Mouse (Mus musculus) lung, embryonic 14.5 days (tissue): ENCODE measurements around the gene Gm45062. TPM values are rescaled to one million over a fixed set of nuclear protein-coding genes. Genes with fewer than 3 reads are reported as not detected.

Experiments used
- ATAC-seq: fragments of 200-750 bp; cut with Nextera tagmentation; 2 replicates; pipeline ENCODE4 v1.8.0; 2017; ENCODE audit warnings: mild to moderate bottlenecking, moderate TSS enrichment, moderate library complexity; ENCODE audit not compliant: insufficient read depth
- DNase-seq: peaks from one replicate; pipeline ENCODE4 v3.0.0-alpha.2; 2015
- H3K27ac ChIP-seq: fragments of 300-500 bp; sonication (generic); 2 replicates; pipeline ENCODE4 v1.5.1; 2014; ENCODE audit warnings: low read depth, mild to moderate bottlenecking, moderate library complexity
- H3K27me3 ChIP-seq: fragments of 300-500 bp; sonication (generic); 2 replicates; pipeline ENCODE4 v1.6.1; 2014; ENCODE audit warnings: low read length, control low read depth; ENCODE audit not compliant: insufficient read depth
- H3K36me3 ChIP-seq: fragments of 300-500 bp; sonication (generic); 2 replicates; pipeline ENCODE4 v1.6.1; 2014; ENCODE audit warnings: control low read depth; ENCODE audit not compliant: insufficient read depth
- H3K4me1 ChIP-seq: fragments of 300-500 bp; sonication (generic); 2 replicates; pipeline ENCODE4 v1.6.1; 2014; ENCODE audit warnings: antibody characterized with exemption, control low read depth; ENCODE audit not compliant: insufficient read depth
- H3K4me2 ChIP-seq: fragments of 300-500 bp; sonication (generic); 2 replicates; pipeline ENCODE4 v1.6.1; 2014; ENCODE audit warnings: mild to moderate bottlenecking
- H3K4me3 ChIP-seq: fragments of 300-500 bp; sonication (generic); 2 replicates; pipeline ENCODE4 v1.5.1; 2014; ENCODE audit warnings: low read depth, low read length
- H3K9ac ChIP-seq: fragments of 300-500 bp; sonication (generic); 2 replicates; pipeline ENCODE4 v1.6.1; 2014
- H3K9me3 ChIP-seq: fragments of 300-500 bp; sonication (generic); 2 replicates; pipeline ENCODE4 v1.6.1; 2016; ENCODE audit warnings: low read depth, low read length, control low read depth
- CTCF ChIP-seq: IDR thresholded peaks from 2 replicates; pipeline ENCODE4 v1.5.1; 2016; ENCODE audit warnings: antibody characterized with exemption, low read depth
- WGBS: fragments of 180-500 bp; shearing (Covaris S2); extraction: QIAGEN DNeasy Blood & Tissue Kit; methylation state at CpG from one replicate; pipeline ENCODE4 v1.1.7; 2014; 5-methylcytosine and 5-hydroxymethylcytosine counted together
- polyA plus RNA-seq: library from polyadenylated mRNA; unstranded; fragments of >200 nt; fragmentation: Nextera tagmentation; extraction: Ambion mirVana; gene quantifications from 2 replicates; pipeline ENCODE4 v1.2.1, GENCODE M21; 2014

The Gm45062 gene
- polyA plus RNA-seq, 1 experiment from 2014 or later: 9.8 TPM

DNA sequence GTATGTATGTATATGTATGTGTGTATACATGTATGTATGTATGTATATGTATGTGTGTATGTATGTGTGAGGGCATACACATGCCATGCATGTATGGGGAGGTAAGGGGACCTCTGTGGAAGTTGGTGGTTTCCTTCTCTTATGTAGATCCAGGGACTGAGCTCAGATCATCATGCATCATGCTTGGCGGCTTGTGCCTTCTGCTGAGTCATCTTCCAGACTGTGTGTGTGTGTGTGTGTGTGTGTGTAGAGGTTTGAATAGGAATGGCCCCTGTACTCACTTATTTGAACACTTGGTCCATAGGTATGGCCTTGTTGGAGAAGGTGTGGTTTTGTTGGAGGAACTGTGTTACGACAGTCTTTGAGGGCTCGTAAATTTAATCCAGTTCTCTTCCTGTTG lies 26.9 kb downstream of the Gm45062 start:
- H3K4me2 ChIP-seq: no peak overlapping the region
- no peak for ATAC-seq
- TF ChIP-seq CTCF: no peak
- 0 out of 2 replicates have a peak, but pooled peaks cover 3% of the 10 kb centered on the region for H3K36me3 ChIP-seq
- no peaks in the 10 kb centered on the region for H3K27me3 ChIP-seq
- no peak for DNase-seq
- no peak overlapping the region for H3K27ac ChIP-seq
- 86% methylated on average over 3 of the region's 3 CpGs for WGBS
- no peak overlapping the region for H3K9ac ChIP-seq
- H3K4me1 ChIP-seq: no peaks in the 10 kb centered on the region
- no peak overlapping the region for H3K4me3 ChIP-seq
- H3K9me3 ChIP-seq: no peaks in the 10 kb centered on the region

DNA sequence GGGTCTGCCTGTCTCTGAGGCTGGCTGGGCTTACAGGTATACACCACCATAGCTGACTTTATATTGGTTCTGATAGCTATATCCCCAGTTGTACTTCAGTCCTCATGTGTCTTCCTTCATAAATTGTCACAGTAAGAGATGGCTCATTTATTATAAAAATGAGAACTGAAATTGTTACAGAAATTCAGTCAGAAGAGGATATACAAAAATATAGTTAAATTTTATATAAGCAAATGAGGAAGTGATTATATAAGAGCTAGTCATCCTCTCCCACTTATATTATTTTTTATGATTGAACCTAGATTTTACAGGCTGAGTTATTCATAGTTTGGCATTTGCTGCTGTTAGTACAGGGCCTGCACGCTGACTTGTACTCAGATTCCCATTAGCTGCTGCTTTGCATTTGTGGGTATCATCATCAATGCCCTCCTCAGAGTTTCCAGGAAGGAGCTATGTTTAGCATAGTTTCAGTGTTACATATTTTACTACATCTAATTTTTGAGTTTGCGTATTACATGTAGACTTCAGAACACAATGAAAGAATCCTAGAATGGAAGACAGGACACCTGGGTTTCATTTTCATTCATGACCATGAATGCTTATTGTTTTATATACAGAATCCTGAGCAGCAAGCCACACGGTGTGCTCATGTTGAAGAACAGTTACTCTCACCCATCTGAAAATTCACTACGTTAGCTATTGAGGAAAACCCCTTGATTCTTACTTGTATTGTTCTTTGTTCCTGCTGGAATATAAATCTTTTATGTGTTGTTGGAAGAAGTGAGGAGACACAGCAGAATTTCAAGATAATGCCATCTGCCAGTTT lies 29.7 kb downstream of the Gm45062 start:
- Histone ChIP-seq H3K9me3 (no peaks in the 10 kb centered on the region), H3K4me2 (no peak overlapping the region), H3K27ac (no peak overlapping the region), H3K4me3 (no peak overlapping the region), H3K36me3 (0 out of 2 replicates have a peak, but pooled peaks cover 3% of the 10 kb centered on the region), H3K27me3 (no peaks in the 10 kb centered on the region), H3K9ac (no peak overlapping the region), H3K4me1 (no peaks in the 10 kb centered on the region)
- ATAC-seq (no peak), DNase-seq (no peak)
- TF ChIP-seq CTCF: no peak
- WGBS: 83% methylated on average over 4 of the region's 4 CpGs

DNA sequence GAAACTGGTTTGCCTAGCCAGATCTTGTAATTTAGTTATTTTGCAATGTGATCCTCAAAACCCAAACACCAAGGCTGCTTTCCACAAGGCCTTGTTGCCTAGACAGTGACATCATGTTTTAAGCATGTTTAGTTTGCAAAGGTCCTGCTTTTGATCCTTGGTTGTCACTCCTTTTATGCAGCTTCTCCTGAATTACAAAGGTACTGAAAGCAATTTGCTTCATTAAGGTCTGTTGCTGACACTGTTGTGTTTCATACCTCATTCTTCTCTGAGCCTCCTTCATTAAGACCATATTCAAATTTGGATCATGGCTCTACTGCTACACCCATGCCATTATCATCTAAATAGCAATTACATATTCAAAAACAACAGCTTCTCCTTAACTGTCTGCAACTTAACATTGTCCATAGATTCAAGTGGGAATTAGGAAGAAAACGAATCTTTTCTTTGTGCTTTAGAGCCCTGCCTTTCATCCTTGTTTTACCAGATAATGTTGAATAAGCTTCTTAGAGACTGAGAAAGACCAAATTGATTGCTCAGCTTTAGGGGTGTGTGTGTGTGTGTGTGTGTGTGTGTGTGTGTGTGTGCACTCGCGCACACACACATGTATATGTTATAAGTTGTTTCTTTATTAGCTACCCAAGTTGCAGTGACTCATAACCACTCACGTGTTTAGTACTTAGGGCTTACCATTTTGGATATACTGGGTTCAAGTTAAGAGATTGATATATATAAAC lies 35.0 kb downstream of the Gm45062 start:
- no peak for TF ChIP-seq CTCF
- Histone ChIP-seq H3K9ac (no peak overlapping the region), H3K27me3 (no peaks in the 10 kb centered on the region), H3K9me3 (no peaks in the 10 kb centered on the region), H3K4me3 (no peak overlapping the region), H3K4me1 (no peaks in the 10 kb centered on the region), H3K36me3 (no peaks in the 10 kb centered on the region), H3K27ac (no peak overlapping the region), H3K4me2 (no peak overlapping the region)
- ATAC-seq (no peak), DNase-seq (no peak)
- 86% methylated on average over 4 of the region's 4 CpGs for WGBS

DNA sequence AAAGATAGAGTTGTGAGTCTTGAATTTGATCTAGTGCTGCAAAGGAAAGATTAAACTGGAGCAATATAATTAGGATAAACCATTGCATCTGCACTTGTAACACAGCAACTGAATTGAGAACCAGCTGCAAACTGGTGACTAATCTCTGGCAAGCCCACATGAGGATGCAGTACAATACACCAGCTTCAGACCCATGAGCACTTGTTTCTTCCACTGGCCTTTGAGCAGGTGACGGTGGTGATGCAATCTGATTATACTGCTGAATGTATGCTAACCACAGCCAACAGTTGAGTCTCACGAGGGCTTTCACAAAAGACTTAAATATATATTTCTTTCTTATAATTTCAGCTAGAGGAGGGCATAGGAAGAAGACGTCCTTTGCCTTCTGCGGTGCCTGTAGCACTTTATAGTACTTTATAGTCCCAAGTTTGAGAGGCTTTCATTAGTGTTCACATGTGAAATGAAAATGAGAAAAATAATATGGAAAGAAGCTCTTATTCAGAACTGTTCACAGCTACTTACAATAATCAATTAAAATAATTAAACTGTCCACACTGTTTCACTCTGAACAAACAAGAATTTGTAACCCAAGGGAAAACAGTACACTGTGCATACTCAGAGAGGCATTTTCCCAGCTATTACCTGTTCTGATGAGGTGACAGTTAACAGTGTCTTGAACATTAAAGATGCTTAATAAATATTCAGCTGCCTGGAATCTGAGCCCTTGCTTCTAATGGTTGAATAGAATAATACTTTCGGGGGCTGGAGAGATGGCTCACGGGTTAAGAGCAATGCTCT lies 40.0 kb downstream of the Gm45062 start:
- Histone ChIP-seq H3K4me1 (no peaks in the 10 kb centered on the region), H3K27me3 (no peaks in the 10 kb centered on the region), H3K4me2 (no peak overlapping the region), H3K36me3 (no peaks in the 10 kb centered on the region), H3K27ac (no peak overlapping the region), H3K9ac (no peak overlapping the region), H3K4me3 (no peak overlapping the region), H3K9me3 (no peaks in the 10 kb centered on the region)
- 89% methylated on average over 6 of the region's 6 CpGs for WGBS
- TF ChIP-seq CTCF: no peak
- ATAC-seq: no peak
- DNase-seq: no peak

DNA sequence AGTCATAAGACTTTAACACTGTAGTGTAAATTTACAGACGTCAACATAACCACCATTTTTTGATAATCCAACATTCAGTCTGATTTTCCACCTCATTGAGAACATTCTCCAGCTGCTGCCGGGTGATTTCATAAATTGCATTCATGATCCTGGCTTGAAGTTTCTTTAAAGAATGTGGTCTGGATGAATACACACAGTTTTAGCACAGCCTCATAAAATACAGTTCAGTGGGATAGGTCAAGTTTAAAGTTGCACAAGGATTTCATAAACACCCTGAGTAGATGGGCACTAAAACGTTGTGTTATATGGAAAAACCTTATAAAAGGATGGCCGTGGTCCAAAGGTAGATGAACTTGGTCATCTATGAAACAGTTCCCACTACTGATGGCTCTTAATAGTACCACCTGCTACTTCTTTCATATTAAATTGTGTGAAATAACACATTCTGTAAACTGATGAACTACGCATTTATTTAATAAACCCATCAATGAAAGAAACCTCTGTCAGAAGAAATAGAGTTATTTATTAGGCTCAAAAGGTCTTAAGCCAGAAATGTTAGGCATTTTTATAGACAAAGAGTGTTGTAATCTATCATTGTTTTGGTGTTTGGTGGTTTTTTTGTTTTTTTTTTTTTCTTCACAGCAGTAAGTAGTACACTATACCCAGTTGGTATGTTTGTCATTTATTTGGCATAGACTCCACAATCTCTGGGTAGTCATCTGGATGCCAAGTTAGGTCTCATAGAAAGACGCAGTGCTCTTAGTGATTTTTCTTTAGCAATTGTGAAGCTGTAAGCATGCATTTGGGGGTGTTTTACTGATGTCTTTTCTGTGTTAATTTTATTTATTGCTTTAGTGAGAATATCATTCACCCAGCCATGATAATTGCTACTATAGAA lies 48.9 kb downstream of the Gm45062 start:
- Histone ChIP-seq H3K9me3 (no peaks in the 10 kb centered on the region), H3K27ac (no peak overlapping the region), H3K4me3 (no peak overlapping the region), H3K4me1 (no peaks in the 10 kb centered on the region), H3K36me3 (no peaks in the 10 kb centered on the region), H3K9ac (no peak overlapping the region), H3K4me2 (no peak overlapping the region), H3K27me3 (no peaks in the 10 kb centered on the region)
- WGBS: 76% methylated on average over 6 of the region's 6 CpGs
- TF ChIP-seq CTCF: no peak
- no peak for ATAC-seq
- no peak for DNase-seq

DNA sequence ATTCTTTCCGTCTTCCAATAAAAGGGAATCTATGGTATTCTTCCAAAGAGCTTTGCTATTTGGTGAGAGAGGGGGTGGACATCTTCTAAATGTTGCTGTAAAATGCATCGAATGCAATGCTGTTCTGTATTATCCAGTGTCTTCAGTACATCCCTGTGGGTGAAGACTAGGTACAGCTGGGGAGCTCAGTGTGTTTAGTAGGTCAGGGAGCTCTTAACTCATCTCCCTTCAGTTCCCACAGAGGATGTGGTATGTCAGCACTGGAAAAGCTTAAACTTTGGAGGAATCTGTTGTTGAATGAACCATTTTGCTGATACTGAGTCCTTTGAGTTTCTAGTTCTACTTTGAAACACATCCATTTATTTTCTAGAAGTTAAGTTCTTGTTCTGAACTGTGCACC lies 53.3 kb downstream of the Gm45062 start:
- H3K36me3 ChIP-seq: no peaks in the 10 kb centered on the region
- H3K4me3 ChIP-seq: no peak overlapping the region
- H3K27me3 ChIP-seq: no peaks in the 10 kb centered on the region
- no peaks in the 10 kb centered on the region for H3K4me1 ChIP-seq
- H3K9me3 ChIP-seq: no peaks in the 10 kb centered on the region
- no peak overlapping the region for H3K4me2 ChIP-seq
- ATAC-seq (no peak), DNase-seq (no peak)
- 88% methylated on average over 2 of the region's 2 CpGs for WGBS
- no peak overlapping the region for H3K27ac ChIP-seq
- TF ChIP-seq CTCF: no peak
- H3K9ac ChIP-seq: no peak overlapping the region
